Mouse (Mus musculus) T-helper 1 cell (primary cell): ENCODE measurements around the gene Aipl1.
"Not testable (repeated sequence)": the region's sequence is repeated elsewhere in the genome, so short reads cannot be mapped to it uniquely, and the experiment has no call there.

Source experiments
- in situ Hi-C: fragments of 300-600 bp; cut with MboI, MseI; formaldehyde crosslinking; loops from one replicate; pipeline ENCODE4 v1.15.1; 2025; ENCODE audit warnings: high pct_unique_total_duplicates

The Aipl1 gene

GRCm38 (mm10) chr11:72016518-72017252 lies 20.6 kb downstream of the Aipl1 start:
- in situ Hi-C loops, result no loop called here

GRCm38 (mm10) chr11:72014674-72015073 lies 22.6 kb downstream of the Aipl1 start:
- in situ Hi-C loops, result no loop called here

- in situ Hi-C loops, result no loop called here
Measured at GRCm38 (mm10) chr11:72011955-72012354, 25.4 kb downstream of the Aipl1 start.

GRCm38 (mm10) chr11:72010940-72011722 lies 26.2 kb downstream of the Aipl1 start:
- in situ Hi-C loops, result no loop called here

GRCm38 (mm10) chr11:72010367-72010766 lies 26.9 kb downstream of the Aipl1 start:
- in situ Hi-C loops, result no loop called here

- in situ Hi-C loops, result no loop called here
Measured at GRCm38 (mm10) chr11:72005547-72005946, 31.8 kb downstream of the Aipl1 start.

- in situ Hi-C loops, result no loop called here
Measured at GRCm38 (mm10) chr11:72003171-72003570, 34.1 kb downstream of the Aipl1 start.

GRCm38 (mm10) chr11:72002138-72002853 lies 35.0 kb downstream of the Aipl1 start:
- in situ Hi-C loops, result no loop called here

- in situ Hi-C loops, result no loop called here
Measured at GRCm38 (mm10) chr11:72000194-72000593, 37.1 kb downstream of the Aipl1 start.

- in situ Hi-C loops, result no loop called here
Measured at GRCm38 (mm10) chr11:71996805-71997204, 40.5 kb downstream of the Aipl1 start.

GRCm38 (mm10) chr11:71995968-71996511 lies 41.3 kb downstream of the Aipl1 start:
- in situ Hi-C loops, result no loop called here

- in situ Hi-C loops, result loop anchor here (5.0 kb wide), 1 partner anchor 35 kb away; no protein-coding TSS in a partner anchor
Measured at GRCm38 (mm10) chr11:71992438-71992837, 44.9 kb downstream of the Aipl1 start.

- in situ Hi-C loops, result loop anchor here (5.0 kb wide), 1 partner anchor 36 kb away; no protein-coding TSS in a partner anchor
Measured at GRCm38 (mm10) chr11:71991541-71991940, 45.8 kb downstream of the Aipl1 start.

GRCm38 (mm10) chr11:71989407-71989806 lies 47.9 kb downstream of the Aipl1 start:
- in situ Hi-C loops, result not testable (repeated sequence)

- in situ Hi-C loops, result no loop called here
Measured at GRCm38 (mm10) chr11:71987159-71988150, 49.9 kb downstream of the Aipl1 start.

GRCm38 (mm10) chr11:71985783-71986182 lies 51.5 kb downstream of the Aipl1 start:
- in situ Hi-C loops, result no loop called here

GRCm38 (mm10) chr11:71985101-71985711 lies 52.1 kb downstream of the Aipl1 start:
- in situ Hi-C loops, result no loop called here

GRCm38 (mm10) chr11:71984093-71984492 lies 53.2 kb downstream of the Aipl1 start:
- in situ Hi-C loops, result no loop called here
